Mouse (Mus musculus): ENCODE data around the gene Crybb3.

Crybb3 gene

DNA sequence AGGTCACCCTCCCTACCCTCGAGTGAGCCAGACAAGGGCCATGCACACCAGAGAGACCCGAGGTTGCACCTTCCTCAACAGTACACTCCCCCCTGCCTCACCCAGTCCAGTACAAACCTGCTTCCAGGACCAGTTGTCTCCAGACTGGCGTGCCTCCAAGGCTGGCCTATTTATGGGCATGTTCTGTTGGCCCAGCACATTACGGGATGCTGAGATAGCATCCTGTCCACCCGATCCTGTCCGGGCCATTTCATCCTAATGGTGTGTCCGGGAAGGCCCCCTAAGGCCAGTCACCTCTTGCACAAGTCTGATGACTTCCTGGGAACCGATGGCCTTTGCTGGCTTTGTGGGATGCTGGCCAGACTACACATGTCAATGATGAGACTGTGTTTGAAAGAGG, at the start of gene Crybb3:
Gene Crybb3 (minus strand): TSS at position 146 of the 400 bp plus-strand sequence.
- no peak for DNase-seq

DNA sequence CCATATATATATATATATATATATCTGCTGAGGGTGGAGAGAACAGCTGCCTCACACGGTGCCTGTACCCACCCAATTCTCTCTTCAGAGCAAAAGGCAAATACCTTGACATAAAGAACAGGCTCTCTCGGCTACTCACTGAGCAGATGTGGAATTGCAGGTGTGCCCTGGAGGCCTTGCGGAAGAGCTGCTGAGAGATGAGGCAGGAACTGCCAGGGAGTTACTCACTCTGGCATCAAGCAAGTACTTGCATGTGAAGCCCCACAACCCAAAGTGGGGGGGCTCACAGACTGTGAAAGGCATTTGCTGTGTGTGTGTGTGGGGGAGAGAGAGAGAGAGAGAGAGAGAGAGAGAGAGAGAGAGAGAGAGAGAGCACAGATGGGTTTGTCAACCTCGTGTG, 47.0 kb upstream of the Crybb3 start:
- DNase-seq = no peak

DNA sequence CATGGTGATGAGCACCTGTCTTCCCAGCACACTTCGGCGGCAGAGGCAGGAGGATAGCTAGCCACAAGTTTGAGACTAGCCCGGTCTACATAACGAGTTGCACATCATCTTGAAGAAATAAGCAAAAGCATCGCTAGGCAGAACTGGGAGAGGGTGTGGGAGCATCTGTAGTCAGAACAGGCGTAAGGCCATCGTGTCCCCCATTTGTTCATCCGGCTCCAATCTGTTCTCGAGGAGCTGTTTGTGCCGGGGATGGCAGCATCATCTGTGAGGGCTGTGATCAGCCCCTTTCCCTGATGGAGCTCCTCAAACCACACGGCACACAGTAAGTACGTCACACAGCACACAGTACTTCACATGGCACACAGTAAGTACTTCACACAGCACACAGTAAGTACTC, 45.1 kb upstream of the Crybb3 start:
- DNase-seq = no peak

DNA sequence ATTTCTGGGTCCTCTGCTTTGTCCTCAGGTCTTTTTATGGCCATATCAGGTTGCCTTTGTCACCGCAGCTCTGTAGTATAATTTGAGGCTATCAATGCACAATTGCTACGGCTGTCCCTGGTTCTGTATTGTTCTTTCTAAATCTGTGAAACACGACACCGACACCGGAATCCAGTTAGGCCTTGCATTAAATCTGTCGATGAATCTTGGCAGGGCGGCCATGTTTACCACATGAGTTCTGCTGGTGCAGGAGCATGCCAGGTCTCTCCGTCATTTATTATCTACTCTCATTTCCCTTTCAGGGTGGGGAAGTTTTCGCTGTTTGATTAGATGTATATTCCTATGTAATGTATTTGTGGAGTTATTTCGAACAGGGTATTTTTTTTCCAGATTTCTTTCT, 42.3 kb upstream of the Crybb3 start:
- no peak for DNase-seq

DNA sequence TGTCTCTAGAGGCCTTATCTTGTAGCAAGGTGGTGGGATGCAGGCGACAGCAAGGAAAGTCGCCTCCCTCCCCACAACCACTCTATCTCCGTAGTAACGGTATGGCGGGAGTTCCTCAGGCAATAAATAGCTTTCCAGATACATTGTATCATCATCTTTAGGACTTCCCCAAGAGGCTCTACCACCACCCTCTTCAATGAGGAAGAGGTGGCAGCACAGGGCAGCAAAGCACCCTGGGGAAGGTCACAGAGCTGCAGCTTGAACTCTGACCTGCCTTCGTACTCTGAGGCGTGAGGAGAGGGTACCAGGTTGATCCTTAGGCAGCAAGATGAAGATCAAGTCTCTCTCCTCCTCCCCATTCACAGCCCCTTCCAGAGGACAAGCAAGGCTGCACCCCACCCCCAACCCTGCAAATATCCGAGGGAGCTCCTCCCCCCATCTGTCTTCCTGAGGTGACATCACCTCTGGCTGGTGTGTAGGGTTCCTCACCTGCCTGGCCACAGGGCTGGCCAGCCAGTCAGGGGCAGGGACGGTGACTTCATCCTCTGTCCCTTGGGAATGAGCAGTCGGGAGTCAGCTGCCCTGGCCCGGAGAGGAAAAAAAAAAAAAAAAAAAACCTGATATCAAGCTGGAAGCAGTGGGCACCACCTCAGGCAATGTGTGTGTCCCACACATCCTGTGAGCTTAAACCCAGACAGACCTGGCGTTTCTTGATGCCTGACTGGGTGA, 41.1 kb upstream of the Crybb3 start:
- DNase-seq = no peak

DNA sequence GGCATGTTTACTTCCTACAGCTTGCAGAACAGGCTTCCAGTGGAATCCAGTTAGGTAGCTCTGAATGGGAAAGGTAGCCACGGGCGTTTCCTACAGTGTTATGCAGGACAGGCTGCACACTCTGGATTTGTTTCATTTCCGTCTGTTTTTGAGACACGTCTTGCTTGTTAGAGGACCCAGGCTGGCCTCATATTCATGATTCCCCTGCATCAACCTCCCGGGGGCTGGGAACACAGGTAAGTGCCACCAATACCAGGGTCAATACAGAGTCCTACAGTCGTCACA, 40.1 kb upstream of the Crybb3 start:
- no peak for DNase-seq

DNA sequence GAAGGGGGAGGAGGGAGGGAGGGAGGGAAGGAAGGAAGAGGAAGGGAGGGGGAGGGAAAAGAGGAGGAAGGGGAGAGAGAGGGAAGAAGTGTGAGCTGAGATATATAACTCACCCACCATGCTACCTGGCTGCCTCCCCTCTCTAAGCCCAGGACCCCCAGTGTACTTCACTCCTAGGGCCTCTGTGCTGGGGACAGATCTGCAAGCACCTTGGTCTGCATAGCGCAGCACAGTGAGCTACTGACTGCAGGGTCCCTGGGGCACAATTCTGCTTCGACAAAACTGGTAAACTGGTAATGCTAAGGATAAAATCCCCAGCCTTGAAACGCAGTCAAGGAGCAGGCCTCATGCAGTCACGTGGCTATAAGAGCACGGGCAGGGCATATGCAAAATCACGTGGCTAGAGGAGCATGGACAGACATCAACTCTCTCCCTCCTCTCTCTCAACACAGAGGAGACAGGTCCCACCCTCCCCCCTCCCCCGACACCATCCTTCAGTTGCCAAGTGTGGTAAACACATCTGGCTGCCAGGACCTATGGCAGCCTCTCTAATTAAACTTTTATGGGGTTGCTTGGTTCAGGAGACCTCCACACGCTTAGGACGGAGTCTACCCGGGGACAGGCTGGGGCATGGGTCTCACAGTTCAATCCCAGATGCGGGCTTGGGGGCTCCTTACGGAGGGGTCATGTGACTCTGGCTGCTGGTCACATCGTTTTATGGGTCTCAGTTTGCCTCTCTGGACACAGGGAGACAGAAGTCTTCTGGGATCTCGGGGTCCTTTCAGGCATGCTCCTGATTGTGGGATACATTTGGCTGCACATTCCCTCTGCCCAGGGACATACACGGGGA, 39.6 kb upstream of the Crybb3 start:
- DNase-seq = no peak

DNA sequence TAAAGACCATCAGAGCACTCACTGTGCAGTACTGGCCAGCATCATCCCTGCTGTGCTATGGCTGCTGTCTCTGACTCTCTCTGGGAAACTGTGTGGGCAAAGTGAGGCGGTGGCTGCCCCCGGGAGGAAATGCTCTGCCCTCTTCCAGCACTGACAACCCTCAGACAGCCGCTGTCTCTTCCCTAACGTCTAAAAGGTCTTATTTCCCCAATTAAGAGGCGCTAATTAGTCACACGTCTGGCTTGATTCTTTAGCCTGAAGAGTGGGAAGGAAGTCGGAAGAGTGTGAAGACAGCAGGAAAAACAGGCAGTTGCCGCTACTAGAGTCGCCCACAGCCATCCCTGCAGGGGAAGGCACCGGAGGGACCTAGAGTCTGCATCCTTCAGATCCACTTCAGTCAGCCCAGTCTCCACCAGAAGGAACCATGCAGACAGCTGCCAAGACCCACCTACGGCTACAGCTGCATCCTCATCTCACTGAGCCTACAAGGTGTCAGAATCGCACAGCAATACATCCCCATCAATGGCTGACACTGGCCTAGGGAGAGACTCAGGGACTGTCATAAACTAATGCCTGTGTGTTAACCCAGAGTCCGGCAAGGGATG, 38.6 kb upstream of the Crybb3 start:
- DNase-seq = no peak

DNA sequence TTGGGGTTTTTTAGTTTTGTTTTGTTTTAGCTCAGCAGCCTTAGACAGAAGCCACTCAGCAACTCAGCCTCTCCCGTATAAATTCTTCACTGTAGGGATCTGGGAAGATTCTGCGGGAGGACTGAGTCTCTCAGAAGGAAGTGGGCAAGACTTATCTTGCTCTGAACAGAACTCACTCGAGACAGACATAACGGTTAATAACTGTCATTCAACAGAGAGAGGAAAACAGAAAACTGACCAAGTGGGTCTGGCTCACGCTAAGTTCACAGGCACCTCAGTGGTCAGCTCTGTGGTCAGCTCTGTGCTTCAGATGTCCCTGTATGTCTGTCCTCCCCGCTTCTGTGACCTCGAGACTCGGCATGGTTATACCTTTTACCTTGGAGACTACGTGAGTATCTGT, 37.9 kb upstream of the Crybb3 start:
- no peak for DNase-seq

DNA sequence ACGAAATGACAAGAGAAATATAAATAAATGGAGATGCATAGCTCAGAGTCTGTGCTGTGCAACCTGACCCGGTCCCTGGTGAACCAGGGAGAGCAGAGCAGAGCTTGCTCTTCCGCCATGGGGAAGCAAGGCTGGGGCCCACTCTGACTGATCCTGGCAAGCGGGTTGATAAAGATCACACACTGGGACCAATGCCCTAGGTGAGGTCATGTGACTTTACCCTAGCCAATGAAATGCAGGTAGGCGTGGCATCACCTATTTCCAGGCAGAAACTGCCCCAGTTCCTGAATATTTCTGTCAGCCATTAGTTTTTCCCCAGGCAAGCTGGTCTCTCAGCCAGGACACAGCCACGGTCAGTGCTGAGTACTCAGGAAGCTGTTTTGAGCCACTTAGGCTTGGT, 37.3 kb upstream of the Crybb3 start:
- DNase-seq = peak; percentile 25 to 35

DNA sequence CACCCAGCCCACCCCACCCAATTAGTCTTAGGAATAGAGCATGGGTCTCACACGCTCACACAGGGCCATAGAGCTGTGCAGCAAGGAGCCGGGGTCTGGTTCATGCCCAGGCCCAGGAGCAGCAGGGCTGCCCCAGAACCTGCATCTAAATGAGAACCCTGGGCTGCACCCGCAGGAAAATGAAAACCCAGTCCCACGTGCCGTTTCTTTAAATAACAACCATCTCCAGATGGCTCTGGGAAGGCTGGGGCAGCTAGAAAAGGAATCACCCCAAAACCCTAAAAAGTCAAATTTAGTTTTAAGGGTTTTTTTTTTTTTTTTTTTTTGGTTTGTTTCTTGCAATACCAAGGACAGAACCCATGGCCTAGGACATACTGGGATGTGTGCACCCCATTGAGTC, 36.0 kb upstream of the Crybb3 start:
- DNase-seq = no peak

DNA sequence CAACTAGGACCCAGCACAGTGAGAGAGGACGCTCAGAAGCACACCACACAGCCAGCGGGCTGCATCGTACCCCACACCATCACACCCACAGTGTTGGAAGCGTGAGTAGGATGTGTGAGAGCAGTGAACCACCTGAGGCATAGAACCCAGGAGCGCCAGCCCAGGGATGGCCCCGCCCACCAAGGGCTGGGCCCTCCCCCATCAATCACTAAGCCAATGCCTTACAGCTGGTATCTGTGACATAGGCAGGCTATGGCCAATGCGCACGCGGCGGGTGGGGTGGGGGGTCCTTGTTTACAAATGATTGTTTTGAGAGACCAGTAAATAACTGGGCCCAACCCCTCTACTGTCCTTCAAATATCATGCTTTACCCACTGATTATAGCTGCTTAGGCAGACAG, 34.5 kb upstream of the Crybb3 start:
- no peak for DNase-seq

DNA sequence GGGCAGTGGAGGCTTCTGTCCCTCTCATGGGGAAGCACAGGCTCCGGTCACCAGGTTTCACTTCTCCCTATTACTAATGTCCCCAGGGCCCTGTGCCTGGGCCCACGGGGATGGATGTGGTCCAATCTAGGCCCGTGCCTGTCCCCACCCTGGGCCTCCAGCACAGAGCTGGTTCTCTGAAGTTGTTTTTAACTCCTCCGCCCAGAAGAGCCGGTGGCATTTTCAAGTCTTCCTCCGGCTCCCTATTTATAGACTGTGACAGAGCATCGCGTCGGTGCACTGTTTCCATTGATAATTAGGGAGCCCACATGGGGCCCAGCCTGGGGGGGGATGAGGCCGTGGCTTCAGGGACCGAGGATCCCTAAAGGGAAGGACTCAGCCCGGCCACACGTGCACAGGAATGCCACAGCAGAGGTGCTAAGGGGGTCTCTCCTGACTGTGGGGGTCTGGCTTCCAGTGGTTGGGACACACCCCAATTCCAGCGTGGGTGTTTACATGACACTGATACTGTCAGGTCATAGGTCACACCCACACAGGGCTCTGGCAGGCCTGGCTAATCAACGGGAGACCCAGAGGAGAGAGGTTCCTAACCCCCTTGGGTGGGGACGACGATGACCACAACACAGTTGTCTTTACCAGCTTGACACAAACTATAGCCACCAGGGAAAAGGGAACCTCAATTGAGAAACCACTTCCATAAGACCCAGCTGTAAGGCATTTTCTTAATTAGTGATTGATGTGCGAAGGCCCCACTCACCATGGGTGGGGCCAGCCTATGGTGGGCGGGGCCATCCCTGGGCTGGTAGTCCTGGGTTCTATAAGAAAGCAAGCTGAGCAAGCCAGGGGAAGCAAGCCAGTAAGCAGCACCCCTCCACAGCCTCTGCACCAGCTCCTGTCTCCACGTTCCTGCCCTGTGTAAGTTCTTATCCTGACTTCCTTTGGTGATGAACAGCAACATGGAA, 33.2 kb upstream of the Crybb3 start:
- DNase-seq = peak; percentile 40 to 46

DNA sequence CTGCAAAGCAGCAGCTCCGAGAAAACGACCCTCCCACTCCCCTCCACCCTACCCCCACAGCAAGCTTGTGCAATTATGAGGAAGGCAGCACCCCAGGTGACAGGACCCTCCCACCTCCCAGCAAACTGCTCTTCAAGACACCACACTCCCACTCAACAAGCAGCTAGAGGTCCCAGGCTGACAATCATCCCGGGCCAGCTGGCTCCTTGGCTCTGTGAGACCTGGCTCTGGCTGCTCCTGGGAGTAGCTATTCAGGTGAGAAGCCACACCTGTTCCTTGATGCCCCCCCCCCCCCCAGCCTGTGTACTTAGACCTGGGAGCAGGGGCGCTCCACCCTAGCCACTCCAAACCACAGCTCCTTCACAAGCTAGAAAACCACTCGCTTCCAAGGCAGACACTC, 31.7 kb upstream of the Crybb3 start:
- no peak for DNase-seq

DNA sequence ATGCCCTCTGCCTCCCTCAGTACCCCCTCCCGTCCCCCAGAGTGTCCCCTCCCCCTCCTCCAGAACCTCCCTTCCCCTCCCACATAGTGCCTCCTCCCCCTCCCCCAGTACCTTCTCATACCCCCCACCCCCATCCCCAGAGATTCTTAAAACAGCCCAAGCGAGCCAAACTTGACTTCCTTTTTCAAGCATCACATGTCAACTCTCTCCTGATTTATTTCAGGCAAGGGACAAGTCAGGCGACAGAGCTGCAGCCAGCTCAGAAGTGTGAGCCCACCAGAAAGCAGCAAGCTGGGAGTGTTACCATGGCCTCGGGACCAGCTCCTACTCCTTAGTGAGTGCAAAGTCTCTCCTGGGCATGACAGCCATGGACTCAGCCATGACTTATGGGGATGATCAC, 30.0 kb upstream of the Crybb3 start:
- no peak for DNase-seq

DNA sequence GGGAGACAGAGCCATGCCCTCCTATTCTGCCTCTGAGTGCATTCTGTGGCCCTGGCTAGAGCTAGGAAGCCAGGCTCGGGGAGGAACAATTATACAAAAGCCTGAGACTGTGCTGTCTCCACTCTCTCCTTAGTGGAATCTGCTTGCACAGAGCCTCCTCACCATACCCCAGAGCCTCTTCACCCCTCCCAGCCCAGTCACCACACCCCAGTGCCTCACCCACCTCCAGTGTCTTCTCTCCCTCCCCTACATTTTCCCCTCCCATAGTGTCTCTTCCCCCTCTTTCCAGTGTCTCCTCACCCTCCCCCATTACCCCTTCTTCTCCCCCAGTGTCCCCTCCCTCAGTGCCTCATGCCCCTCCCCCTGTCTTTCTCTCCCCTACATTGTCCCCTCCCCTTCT, 29.5 kb upstream of the Crybb3 start:
- no peak for DNase-seq

DNA sequence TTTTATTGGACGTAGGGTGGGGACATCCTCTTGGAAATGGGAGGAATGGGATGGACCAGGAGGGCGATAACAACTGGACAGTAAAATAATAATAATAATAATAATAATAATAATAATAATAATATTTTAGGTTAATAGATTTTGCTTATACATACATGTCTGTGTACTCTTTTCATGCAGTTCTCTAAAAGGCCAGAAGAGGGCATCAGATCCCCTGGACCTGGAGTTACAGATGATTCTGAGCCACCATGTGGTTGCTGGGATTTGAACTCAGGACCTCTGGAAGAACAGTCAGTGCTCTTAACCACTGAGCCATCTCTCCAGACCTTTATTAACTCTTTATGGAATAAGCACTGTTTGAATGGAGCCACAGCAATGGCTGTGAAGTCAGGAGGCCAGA, 28.3 kb upstream of the Crybb3 start:
- DNase-seq = peak; percentile 38 to 51

DNA sequence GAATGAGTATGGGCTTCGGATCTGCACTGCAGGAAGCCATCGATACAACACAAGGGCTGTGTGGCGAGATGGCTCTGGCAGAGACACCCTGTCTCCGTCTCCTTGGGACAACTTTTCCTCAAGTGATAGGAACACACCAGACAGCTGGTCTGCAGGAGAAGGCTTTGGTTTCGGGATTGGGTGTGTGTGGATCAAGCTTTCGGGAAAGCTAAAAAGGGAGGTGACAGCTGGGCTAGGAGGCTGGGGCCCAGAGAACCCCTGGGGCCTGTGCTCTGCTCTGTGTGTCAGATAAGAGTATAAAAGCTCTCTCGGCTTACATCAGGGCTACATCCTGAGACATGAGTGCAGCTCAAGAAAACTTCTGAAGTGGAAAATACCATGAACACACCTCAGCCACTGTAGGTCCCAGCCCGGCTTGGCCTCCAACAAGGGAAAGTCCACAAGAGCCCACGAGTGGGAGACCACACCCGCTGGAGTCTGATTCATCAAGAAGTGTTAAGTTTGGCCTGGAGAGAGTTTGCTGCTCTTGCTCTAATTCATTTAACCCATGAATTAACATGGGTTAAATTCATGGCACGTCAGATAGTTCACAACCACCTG, 26.9 kb upstream of the Crybb3 start:
- no peak for DNase-seq

DNA sequence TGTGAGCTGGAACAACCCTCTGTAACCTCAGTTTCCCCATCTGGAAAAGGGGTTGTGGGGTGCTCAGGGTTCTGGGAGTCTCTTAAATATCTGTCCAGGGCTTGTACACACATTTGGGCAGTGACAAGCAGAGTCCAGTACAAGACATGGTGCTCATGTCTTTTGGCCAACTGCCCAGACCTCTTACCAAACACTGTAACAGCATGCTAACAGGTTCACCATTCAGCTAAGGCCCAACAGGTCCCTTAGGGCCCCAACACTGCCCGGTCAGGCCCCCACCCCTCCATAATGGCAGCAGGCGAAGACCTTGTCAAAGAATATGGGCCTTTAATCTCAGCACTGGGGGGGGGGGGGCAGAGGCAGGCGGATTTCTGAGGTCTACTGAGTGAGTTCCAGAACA, 26.3 kb upstream of the Crybb3 start:
- DNase-seq = no peak

DNA sequence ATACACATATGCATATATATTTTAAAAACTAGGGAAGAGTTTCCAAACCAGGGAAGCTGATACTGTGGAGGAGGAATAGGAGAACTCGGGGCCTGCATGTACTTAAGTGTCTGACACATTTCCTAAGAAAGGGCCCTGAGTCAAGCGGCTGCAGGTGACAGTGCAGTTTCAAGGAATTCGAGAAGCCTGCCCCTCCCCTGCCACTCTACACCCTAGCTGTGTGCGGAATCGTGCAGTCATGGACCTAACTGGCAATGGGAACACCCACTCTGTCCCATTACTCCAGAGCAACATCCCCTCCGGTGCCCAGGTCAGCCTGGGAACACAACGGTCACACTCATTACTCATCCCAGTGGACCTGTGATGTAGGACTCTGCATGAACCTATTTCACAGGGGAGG, 25.2 kb upstream of the Crybb3 start:
- DNase-seq = no peak

DNA sequence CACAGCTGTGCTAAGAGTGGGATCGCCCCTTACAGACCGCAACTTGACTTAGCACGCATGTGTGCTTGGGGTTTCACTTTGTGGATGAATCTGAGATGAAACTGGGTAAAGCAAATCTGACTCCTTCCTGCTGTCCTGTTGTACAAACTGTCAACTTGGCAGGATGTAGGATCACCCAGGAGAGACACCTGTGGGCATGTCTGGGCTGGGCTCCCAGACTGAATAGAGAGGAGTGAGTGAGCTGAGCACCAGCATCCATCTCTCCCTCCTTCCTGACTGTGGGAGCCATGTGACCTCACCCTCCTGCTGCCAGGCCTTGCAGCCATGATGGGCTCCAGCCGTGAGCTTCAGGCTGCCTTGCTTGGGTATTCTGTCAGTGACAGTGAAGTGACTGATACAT, 24.1 kb upstream of the Crybb3 start:
- DNase-seq = no peak

DNA sequence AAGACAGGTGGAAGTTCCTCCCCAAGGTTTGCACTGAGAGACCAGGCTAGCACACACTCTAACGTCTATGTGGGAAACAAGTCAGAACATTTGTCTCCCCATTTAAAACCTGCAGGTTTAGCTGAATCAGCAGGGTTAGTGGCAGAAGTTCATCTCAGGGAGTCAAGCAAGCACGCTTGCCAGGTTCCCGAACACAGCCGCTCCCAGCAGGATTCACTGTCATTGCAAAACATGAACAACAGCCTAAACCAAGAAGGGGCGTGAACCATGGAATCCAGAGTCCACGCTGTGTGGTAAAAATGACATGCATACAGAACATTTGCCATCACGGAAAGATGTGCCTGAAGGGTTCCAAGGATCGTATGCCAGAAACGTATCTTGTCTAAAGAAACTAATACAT, 23.7 kb upstream of the Crybb3 start:
- no peak for DNase-seq

DNA sequence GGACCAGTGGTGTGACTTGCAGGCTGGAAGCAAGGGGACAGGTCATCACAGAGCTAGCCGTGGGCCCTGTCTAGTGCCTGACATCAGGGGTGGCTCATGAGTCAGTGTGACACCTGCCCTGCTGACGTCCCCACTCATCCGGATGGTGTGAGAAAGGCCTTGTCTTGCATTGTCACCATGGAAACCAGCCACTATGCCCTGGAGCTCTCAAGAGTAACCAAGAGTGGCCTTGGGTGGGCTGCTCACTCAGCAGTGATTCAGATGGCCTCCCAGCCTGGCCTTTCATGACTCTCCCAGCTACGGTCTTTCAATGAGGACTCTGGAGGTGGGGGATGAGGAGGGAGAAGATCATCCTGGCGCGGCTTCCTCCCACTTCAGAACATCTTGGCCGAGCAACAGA, 21.1 kb upstream of the Crybb3 start:
- DNase-seq = no peak

Measured in B cell, adult 2 months (primary cell).